Mouse (Mus musculus): ENCODE measurements around the gene Kcnq4. TPM values are rescaled to one million over a fixed set of nuclear protein-coding genes. Genes with fewer than 3 reads are reported as not detected.

The Kcnq4 gene
- polyA plus RNA-seq, 1 experiment from 2014 or later = 3.9 TPM

DNA sequence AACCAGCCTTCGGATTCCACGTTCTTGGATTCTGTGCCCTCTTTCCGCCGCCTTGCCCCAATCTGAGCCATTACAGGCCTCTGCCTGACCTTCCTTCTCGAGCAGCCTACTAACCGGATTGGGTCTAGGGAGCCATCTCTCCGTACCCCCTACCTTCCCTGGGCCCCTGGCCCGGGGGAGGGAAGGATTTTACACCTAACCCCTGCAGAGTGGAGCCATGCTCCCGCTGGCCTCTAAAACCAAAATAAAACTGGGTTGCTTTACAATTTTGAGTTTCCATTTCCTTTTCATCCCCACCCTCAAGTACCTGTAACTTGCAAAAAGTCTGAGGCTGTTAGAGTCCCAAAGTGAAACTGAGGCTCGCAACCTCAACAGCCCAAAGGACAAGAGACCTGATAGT lies 80.9 kb downstream of the Kcnq4 start:
- peak overlapping the region; percentile 35; the same call in 1 of the 2 replicates for H3K9ac ChIP-seq
- H3K27me3 ChIP-seq = peaks cover 40% of the 10 kb centered on the region
- peak overlapping the region; percentile 50 for H3K4me3 ChIP-seq
- ATAC-seq (ENCODE audit: insufficient number of reproducible peaks, low FRiP score, low TSS enrichment, low read depth) = no peak
- H3K27ac ChIP-seq = no peak overlapping the region; the same call in 1 of the 2 replicates
- peaks cover 17% of the 10 kb centered on the region for H3K4me1 ChIP-seq
- no peaks in the 10 kb centered on the region for H3K36me3 ChIP-seq
- WGBS = 12% methylated on average over 10 of the region's 10 CpGs
- H3K9me3 ChIP-seq = no peaks in the 10 kb centered on the region
- H3K4me2 ChIP-seq = peak overlapping the region; percentile 97

DNA sequence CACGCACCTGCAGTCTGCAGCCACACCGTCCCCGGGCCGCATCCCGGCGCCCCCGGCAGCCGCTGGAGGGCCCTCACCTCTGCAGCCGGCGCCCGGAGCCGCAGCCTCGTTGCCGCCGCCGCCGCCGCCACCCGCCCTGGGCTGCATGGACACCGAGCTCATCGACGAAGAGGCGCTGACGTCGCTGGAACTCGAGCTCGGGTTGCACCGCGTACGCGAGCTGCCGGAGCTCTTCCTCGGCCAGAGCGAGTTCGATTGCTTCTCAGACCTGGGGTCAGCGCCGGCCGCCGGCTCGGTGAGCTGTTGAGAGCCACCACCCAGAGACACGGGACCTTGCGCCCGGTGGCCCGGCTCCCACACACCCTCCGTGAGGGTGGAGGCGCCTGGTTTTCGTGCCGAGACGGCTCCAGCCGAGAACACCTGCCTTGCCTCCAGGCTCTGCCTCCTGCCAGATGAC lies 81.3 kb downstream of the Kcnq4 start:
- peaks cover 40% of the 10 kb centered on the region for H3K27me3 ChIP-seq
- no peak overlapping the region; the same call in 1 of the 2 replicates for H3K27ac ChIP-seq
- H3K9ac ChIP-seq = peak overlapping the region; percentile 35; the same call in 1 of the 2 replicates
- peaks cover 17% of the 10 kb centered on the region for H3K4me1 ChIP-seq
- 0 out of 2 replicates have a peak, but pooled peaks have one; percentile 37 for ATAC-seq (ENCODE audit: insufficient number of reproducible peaks, low FRiP score, low TSS enrichment, low read depth)
- H3K4me2 ChIP-seq = peak overlapping the region; percentile 97
- no peaks in the 10 kb centered on the region for H3K36me3 ChIP-seq
- H3K4me3 ChIP-seq = peak overlapping the region; percentile 50
- H3K9me3 ChIP-seq = no peaks in the 10 kb centered on the region
- under 1% methylated on average over 43 of the region's 50 CpGs for WGBS

DNA sequence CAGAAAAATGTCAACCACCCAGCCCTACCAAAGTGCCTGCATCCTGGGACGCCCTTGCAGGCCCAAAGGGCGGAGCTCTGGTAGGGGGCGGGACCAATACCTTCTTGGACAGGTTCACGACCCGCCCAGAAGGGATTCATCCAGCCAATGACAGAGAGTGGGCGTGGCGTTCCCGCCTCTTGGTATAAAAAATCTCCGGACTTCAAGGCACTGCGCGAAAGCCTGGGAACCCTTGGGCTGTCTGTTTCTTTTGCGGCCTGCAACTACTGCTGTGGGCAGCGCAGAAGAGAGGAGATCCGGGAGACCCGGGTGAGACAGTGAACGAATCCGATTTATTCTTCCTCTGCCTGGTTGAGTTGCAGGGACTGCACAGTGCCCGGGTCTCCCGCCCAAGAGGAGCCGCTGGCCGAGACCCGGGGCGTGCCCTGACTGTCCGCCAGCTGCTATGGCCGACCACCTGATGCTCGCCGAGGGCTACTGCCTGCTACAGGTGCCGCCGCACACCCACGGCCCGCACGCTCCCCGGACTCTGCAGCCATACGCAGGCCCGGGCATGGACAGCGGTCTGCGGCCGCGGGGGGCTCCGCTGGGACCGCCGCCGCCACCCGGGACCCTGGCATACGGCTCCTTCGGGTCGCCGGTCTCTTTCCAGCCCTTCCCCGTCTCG lies 81.9 kb downstream of the Kcnq4 start, which contains the start of gene Cited4:
Gene Cited4 (plus strand): TSS at position 215 of the 667 bp plus-strand sequence.
- H3K4me1 ChIP-seq = peaks cover 17% of the 10 kb centered on the region
- peak within 1 kb of the TSS; percentile 50 for H3K4me3 ChIP-seq
- peak within 1 kb of the TSS; percentile 97 for H3K4me2 ChIP-seq
- peaks cover 40% of the 10 kb centered on the region for H3K27me3 ChIP-seq
- no peak within 1 kb of the TSS; the same call in 1 of the 2 replicates for H3K27ac ChIP-seq
- under 1% methylated on average over 50 of the region's 50 CpGs for WGBS
- H3K36me3 ChIP-seq = no peaks in the 10 kb centered on the region
- peak within 1 kb of the TSS; percentile 35; the same call in 1 of the 2 replicates for H3K9ac ChIP-seq
- H3K9me3 ChIP-seq = no peaks in the 10 kb centered on the region
- peak; percentile 81 for ATAC-seq (ENCODE audit: insufficient number of reproducible peaks, low FRiP score, low TSS enrichment, low read depth)

DNA sequence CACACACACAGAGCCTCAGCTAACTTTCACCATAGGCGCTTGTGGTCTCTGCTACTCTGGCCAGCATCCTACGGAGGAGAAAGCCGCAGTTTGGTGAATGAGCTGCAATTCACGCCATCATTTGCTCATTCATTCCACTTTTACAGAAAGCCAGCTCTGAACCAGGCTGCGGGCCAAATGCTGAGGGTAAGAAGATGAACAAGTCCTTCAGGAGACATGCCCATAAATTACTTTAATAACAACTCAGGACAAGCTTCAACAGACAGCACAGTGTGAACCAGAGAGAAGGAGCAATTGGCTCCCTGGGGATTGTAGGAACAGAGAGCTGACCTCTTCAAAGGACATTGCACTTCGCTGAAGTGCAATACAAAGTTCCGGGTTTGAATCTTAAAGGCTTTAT lies 82.6 kb downstream of the Kcnq4 start:
- no peaks in the 10 kb centered on the region for H3K36me3 ChIP-seq
- H3K9ac ChIP-seq = no peak overlapping the region
- no peak overlapping the region for H3K4me2 ChIP-seq
- H3K9me3 ChIP-seq = no peaks in the 10 kb centered on the region
- no peak for ATAC-seq (ENCODE audit: insufficient number of reproducible peaks, low FRiP score, low TSS enrichment, low read depth)
- no peak overlapping the region for H3K27ac ChIP-seq
- peaks cover 37% of the 10 kb centered on the region for H3K27me3 ChIP-seq
- H3K4me3 ChIP-seq = no peak overlapping the region
- H3K4me1 ChIP-seq = peaks cover 17% of the 10 kb centered on the region
- 26% methylated on average over 7 of the region's 7 CpGs for WGBS

DNA sequence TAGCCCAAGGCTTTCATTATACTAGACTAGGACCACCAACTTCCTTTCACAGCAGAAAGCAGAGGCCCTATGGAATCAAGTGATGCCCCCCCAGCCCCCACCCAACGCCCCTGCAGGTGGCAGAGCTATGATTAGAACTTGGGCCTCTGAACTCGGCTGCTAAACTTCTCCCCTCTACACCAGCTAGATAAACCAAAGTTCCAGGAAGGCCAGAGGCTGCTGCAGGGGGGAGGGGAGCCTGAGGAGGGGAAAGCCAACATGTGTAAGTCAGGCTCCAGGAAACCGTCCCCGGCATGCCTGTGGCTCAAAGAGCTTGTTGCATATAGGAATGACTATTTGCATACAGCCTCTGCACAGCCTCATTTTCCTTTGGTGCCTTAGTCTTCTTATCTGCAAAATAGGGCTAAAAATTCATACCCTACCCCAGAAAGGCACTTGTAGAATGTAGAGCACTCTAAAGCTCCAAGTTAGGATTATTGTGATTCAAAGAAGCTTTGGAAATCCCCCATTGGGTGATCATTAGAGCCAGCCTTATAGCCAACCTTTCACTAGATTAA lies 83.2 kb downstream of the Kcnq4 start:
- Histone ChIP-seq H3K4me2 (no peak overlapping the region), H3K36me3 (no peaks in the 10 kb centered on the region), H3K27ac (no peak overlapping the region), H3K9ac (no peak overlapping the region), H3K4me1 (peaks cover 17% of the 10 kb centered on the region), H3K9me3 (no peaks in the 10 kb centered on the region), H3K27me3 (peaks cover 33% of the 10 kb centered on the region), H3K4me3 (no peak overlapping the region)
- no peak for ATAC-seq (ENCODE audit: insufficient number of reproducible peaks, low FRiP score, low TSS enrichment, low read depth)
- 30% methylated on average over 4 of the region's 4 CpGs for WGBS

DNA sequence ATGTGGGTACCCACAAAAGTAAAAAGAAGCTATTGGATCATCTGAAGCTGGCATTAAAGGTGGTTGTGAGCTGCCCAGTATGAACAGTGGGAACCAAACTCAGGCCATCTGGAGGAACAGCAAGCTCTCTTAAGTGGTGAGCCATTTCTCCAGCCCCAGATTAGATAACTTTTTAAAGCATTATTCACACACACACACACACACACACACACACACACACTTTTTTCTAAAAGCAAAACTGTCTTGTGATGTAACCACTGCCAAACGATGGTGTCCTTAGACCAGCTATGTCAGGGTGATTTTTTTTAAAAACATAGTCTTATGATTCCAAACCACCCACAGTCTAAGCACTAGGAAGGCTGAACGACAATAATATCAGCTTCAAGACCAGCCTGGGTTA lies 83.8 kb downstream of the Kcnq4 start:
- ATAC-seq (ENCODE audit: insufficient number of reproducible peaks, low FRiP score, low TSS enrichment, low read depth) = no peak
- H3K4me2 ChIP-seq = no peak overlapping the region
- H3K9me3 ChIP-seq = no peaks in the 10 kb centered on the region
- peaks cover 30% of the 10 kb centered on the region for H3K27me3 ChIP-seq
- no peak overlapping the region for H3K27ac ChIP-seq
- 78% methylated on average over 2 of the region's 2 CpGs for WGBS
- H3K4me1 ChIP-seq = peaks cover 17% of the 10 kb centered on the region
- no peak overlapping the region for H3K9ac ChIP-seq
- H3K4me3 ChIP-seq = no peak overlapping the region
- H3K36me3 ChIP-seq = no peaks in the 10 kb centered on the region

DNA sequence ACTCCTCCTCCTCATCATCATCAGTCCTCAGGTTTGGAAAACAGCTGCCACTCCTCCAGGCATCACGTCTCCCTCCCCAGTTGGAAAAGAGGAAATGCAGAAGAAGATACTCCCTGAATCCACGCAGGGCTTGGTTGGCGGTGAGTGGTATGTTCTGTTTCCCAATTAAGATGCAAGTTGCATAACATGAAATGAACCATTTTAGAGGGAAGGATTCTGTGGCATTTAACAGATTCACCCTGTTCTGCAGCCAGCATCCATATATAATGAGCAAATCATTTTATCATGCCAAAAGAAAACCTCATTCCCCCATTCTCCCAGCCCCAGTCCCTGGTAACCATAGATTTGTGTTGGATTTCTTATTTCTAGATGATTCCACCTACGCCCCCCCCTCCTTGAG lies 87.9 kb downstream of the Kcnq4 start:
- ATAC-seq (ENCODE audit: insufficient number of reproducible peaks, low FRiP score, low TSS enrichment, low read depth) = no peak
- Histone ChIP-seq H3K4me2 (no peak overlapping the region), H3K27ac (no peak overlapping the region), H3K9ac (no peak overlapping the region), H3K27me3 (no peaks in the 10 kb centered on the region; the same call in 1 of the 2 replicates), H3K36me3 (no peaks in the 10 kb centered on the region), H3K9me3 (no peaks in the 10 kb centered on the region), H3K4me1 (no peaks in the 10 kb centered on the region), H3K4me3 (no peak overlapping the region)
- 64% methylated on average over 4 of the region's 4 CpGs for WGBS

DNA sequence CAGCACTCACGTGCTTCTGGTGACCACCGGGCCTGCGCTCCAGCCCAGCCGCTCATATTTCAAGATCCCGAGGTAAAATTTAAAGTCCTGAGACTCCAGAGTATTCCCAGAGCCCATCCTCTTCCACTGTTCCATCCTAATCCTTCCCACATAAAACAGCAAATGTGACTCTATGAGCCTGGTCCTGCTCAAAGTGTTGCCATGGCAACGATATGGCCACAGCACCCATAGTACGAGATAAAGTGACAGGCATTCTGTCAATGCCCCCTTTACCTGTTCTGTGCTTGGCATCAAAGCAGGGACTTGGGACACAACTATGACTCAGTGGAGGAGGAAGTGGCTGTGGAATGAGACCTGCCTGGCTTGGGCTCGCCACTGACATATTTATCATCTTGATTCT lies 92.5 kb downstream of the Kcnq4 start:
- 68% methylated on average over 8 of the region's 8 CpGs for WGBS
- no peaks in the 10 kb centered on the region for H3K4me1 ChIP-seq
- H3K36me3 ChIP-seq = no peaks in the 10 kb centered on the region
- H3K4me2 ChIP-seq = no peak overlapping the region
- H3K4me3 ChIP-seq = no peak overlapping the region
- peaks cover 10% of the 10 kb centered on the region for H3K27me3 ChIP-seq
- no peak overlapping the region for H3K9ac ChIP-seq
- no peaks in the 10 kb centered on the region for H3K9me3 ChIP-seq
- no peak overlapping the region for H3K27ac ChIP-seq
- no peak for ATAC-seq (ENCODE audit: insufficient number of reproducible peaks, low FRiP score, low TSS enrichment, low read depth)

DNA sequence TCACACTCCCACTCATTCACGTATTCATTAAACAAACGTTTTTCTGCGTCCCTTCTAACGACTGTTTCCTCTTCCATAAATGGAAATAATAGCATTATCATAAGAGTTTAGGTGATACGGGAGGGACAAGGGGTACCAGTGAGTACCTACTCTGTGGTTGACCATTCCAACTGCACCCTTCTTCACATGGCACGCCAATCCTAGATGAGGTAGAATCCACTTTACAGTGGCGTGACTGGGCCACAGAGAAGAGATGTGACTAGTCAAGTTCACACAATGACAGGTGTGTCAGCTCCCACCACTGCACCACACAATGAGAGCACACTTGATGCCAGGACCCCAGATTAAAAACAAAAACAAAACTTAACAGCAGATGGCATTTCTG lies 98.2 kb downstream of the Kcnq4 start:
- no peak for ATAC-seq (ENCODE audit: insufficient number of reproducible peaks, low FRiP score, low TSS enrichment, low read depth)
- H3K9ac ChIP-seq = no peak overlapping the region
- H3K36me3 ChIP-seq = no peaks in the 10 kb centered on the region
- peak overlapping the region; percentile 80 for H3K4me2 ChIP-seq
- no peaks in the 10 kb centered on the region for H3K9me3 ChIP-seq
- peak overlapping the region; percentile 38 for H3K4me3 ChIP-seq
- peaks cover 12% of the 10 kb centered on the region for H3K4me1 ChIP-seq
- H3K27ac ChIP-seq = no peak overlapping the region
- peaks cover 49% of the 10 kb centered on the region for H3K27me3 ChIP-seq
- 21% methylated on average over 7 of the region's 7 CpGs for WGBS

DNA sequence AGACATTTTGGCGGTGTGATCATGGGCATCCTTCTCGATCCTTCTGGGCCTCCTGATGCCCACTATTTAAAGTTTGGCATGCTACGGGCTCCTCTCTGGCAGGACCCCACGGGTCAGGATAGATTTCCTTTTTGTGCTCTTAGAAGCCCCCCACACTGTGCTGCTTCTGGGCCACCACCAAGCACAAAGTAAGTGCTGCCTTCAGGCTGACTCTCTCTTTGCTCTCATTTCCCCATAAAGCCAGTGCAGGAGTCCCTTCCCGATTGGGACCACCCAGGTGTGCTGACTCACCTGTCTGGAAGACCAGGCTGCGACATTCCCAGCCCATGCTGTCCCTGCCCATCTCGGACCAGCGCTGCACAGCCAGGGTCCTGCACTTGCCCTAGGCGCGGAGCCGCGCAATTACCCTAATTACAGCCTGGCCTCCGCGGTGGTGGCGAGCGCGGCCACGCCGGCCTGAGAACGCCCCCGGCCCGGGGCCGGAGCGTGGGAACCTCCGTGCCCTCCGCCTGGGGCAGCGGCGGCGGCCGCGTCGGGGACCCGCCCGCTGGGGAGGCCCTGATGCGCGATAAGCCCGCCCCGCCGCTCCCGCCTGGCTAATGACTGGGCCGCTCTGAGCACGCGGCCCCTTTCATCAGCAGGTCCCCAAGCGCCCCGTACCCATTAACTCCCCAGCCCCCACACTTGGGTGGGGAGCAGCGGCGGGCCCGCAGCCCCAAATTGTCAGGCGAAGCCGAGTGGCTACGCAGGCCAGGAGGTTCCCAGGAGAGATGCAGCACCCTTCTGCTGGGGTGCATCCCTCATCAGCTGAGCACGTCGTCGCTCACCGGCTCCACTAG lies 98.8 kb downstream of the Kcnq4 start:
- H3K4me2 ChIP-seq = peak overlapping the region; percentile 80
- no peak overlapping the region for H3K9ac ChIP-seq
- no peaks in the 10 kb centered on the region for H3K9me3 ChIP-seq
- H3K4me1 ChIP-seq = peaks cover 12% of the 10 kb centered on the region
- H3K27ac ChIP-seq = no peak overlapping the region
- WGBS = 4% methylated on average over 49 of the region's 55 CpGs
- no peaks in the 10 kb centered on the region for H3K36me3 ChIP-seq
- H3K27me3 ChIP-seq = peaks cover 49% of the 10 kb centered on the region
- peak overlapping the region; percentile 38 for H3K4me3 ChIP-seq
- no peak for ATAC-seq (ENCODE audit: insufficient number of reproducible peaks, low FRiP score, low TSS enrichment, low read depth)

Data from limb, embryonic 15.5 days (tissue).